Mouse (Mus musculus): ENCODE measurements at regions not wholly inside any gene's neighbourhood (a gene's known extent, or its start where the extent isn't known, plus 50 kb on each side); places are given as distances from the start of the nearest gene placed in this dataset.

GRCm38 (mm10) chr8:117991826-117992225 is 190.1 kb upstream of the Mphosph6 start:
- 66% methylated on average over 7 of the region's 7 CpGs for WGBS (ENCODE audit: insufficient replicate concordance)
- H3K4me2 ChIP-seq (ENCODE audit: low read depth), result no peak overlapping the region
- H3K36me3 ChIP-seq (replicated peaks; ENCODE audit: control insufficient read depth, insufficient read depth, low read depth), result no peaks in the 10 kb centered on the region

GRCm38 (mm10) chr8:117988781-117989180 is 187.0 kb upstream of the Mphosph6 start:
- DNase-seq (ENCODE audit: low read depth in 3 of 3, low spot score in 3 of 3) (no peak), ATAC-seq (ENCODE audit: insufficient read depth) (no peak)
- WGBS (ENCODE audit: insufficient replicate concordance), result 65% methylated on average over 5 of the region's 5 CpGs
- H3K36me3 ChIP-seq (replicated peaks; ENCODE audit: control insufficient read depth, insufficient read depth, low read depth), result no peaks in the 10 kb centered on the region
- H3K4me3 ChIP-seq (ENCODE audit: insufficient read depth in 1 of 2, low read depth in 2 of 2, low read length in 2 of 2), result no peak overlapping the region
- no peak for TF ChIP-seq CTCF (IDR thresholded peaks at IDR 0.05; ENCODE audit: low read depth)
- no peak for TF ChIP-seq EP300 (IDR thresholded peaks at IDR 0.05; ENCODE audit: low read depth)
- H3K4me2 ChIP-seq (ENCODE audit: low read depth), result no peak overlapping the region
- H3K27ac ChIP-seq, result no peak overlapping the region
- H3K9ac ChIP-seq (replicated peaks), result no peak overlapping the region
- no peaks in the 10 kb centered on the region for H3K27me3 ChIP-seq (ENCODE audit: control insufficient read depth, insufficient read depth, low read length)
- no peaks in the 10 kb centered on the region for H3K4me1 ChIP-seq (replicated peaks; ENCODE audit: control insufficient read depth in 2 of 2, insufficient read depth in 2 of 2, low read length in 1 of 2)
- no peaks in the 10 kb centered on the region for H3K9me3 ChIP-seq (ENCODE audit: control insufficient read depth, low read length)

More at GRCm38 (mm10) chr8:117991826-117992225, 190.1 kb upstream of the Mphosph6 start:
- TF ChIP-seq CTCF (IDR thresholded peaks at IDR 0.05; ENCODE audit: low read depth) (no peak), EP300 (IDR thresholded peaks at IDR 0.05; ENCODE audit: low read depth) (no peak)
- Histone ChIP-seq H3K9ac (replicated peaks) (no peak overlapping the region), H3K27ac (no peak overlapping the region), H3K4me1 (replicated peaks; ENCODE audit: control insufficient read depth in 2 of 2, insufficient read depth in 2 of 2, low read length in 1 of 2) (no peaks in the 10 kb centered on the region), H3K27me3 (ENCODE audit: control insufficient read depth, insufficient read depth, low read length) (no peaks in the 10 kb centered on the region), H3K4me3 (ENCODE audit: insufficient read depth in 1 of 2, low read depth in 2 of 2, low read length in 2 of 2) (no peak overlapping the region), H3K9me3 (ENCODE audit: control insufficient read depth, low read length) (no peaks in the 10 kb centered on the region)
- DNase-seq (ENCODE audit: low read depth in 3 of 3, low spot score in 3 of 3) (no peak), ATAC-seq (ENCODE audit: insufficient read depth) (no peak)

DNA sequence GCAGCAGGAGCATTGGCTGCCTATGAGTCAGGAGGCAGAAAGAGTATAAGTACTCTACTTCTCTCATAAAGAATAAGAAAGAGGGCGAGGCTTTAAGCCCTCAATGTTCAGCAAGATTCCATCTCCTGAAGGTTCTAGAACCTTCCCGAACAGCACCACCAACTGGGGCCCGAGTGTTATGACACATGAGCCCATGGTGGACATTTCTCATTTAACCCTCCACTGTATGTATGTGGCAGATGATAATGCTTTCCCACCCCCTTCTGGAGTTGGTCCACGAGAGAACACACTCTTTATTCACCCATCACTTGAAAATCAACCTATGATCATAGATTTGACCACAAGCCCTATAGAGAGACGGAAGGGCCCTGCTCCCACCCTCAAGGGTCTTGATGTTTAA is 166.6 kb upstream of the Mphosph6 start:
- H3K9me3 ChIP-seq (ENCODE audit: control insufficient read depth, low read length), result no peaks in the 10 kb centered on the region; the same call in 1 of the 2 replicates
- TF ChIP-seq EP300 (IDR thresholded peaks at IDR 0.05; ENCODE audit: low read depth) (no peak), CTCF (IDR thresholded peaks at IDR 0.05; ENCODE audit: low read depth) (no peak)
- no peak overlapping the region for H3K4me3 ChIP-seq (ENCODE audit: insufficient read depth in 1 of 2, low read depth in 2 of 2, low read length in 2 of 2)
- 59% methylated on average over 5 of the region's 5 CpGs for WGBS (ENCODE audit: insufficient replicate concordance)
- H3K4me2 ChIP-seq (ENCODE audit: low read depth), result no peak overlapping the region
- H3K9ac ChIP-seq (replicated peaks), result no peak overlapping the region
- H3K27ac ChIP-seq, result no peak overlapping the region
- DNase-seq (ENCODE audit: low read depth in 3 of 3, low spot score in 3 of 3) (no peak), ATAC-seq (ENCODE audit: insufficient read depth) (no peak)
- H3K27me3 ChIP-seq (ENCODE audit: control insufficient read depth, insufficient read depth, low read length), result no peaks in the 10 kb centered on the region
- H3K4me1 ChIP-seq (replicated peaks; ENCODE audit: control insufficient read depth in 2 of 2, insufficient read depth in 2 of 2, low read length in 1 of 2), result no peaks in the 10 kb centered on the region
- no peaks in the 10 kb centered on the region for H3K36me3 ChIP-seq (replicated peaks; ENCODE audit: control insufficient read depth, insufficient read depth, low read depth)

DNA sequence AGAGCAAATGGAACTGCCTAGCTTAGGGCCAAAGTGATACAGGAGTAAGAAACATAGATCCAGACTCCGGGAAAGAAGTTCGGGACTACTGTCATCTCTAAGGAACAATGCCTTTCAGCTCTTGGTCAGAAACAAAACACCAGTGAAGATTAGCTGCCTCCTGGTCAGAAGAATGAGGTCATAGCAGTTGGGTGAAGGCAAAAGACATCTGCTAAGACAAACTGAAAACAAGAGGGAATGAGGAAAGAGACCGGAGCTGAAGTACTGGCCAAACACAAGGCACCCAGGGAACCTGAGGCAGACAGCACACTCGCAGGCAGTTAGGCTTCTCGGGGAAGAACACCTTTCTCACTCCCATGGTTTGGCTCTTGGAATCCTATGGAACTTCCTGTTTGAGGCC is 164.8 kb upstream of the Mphosph6 start:
- Histone ChIP-seq H3K4me2 (ENCODE audit: low read depth) (no peak overlapping the region), H3K9ac (replicated peaks) (no peak overlapping the region), H3K9me3 (ENCODE audit: control insufficient read depth, low read length) (no peaks in the 10 kb centered on the region; the same call in 1 of the 2 replicates), H3K4me1 (replicated peaks; ENCODE audit: control insufficient read depth in 2 of 2, insufficient read depth in 2 of 2, low read length in 1 of 2) (no peaks in the 10 kb centered on the region), H3K27me3 (ENCODE audit: control insufficient read depth, insufficient read depth, low read length) (no peaks in the 10 kb centered on the region), H3K36me3 (replicated peaks; ENCODE audit: control insufficient read depth, insufficient read depth, low read depth) (no peaks in the 10 kb centered on the region), H3K4me3 (ENCODE audit: insufficient read depth in 1 of 2, low read depth in 2 of 2, low read length in 2 of 2) (no peak overlapping the region), H3K27ac (no peak overlapping the region)
- no peak for ATAC-seq (ENCODE audit: insufficient read depth)
- no peak for DNase-seq (ENCODE audit: low read depth in 3 of 3, low spot score in 3 of 3)
- 69% methylated on average over 5 of the region's 5 CpGs for WGBS (ENCODE audit: insufficient replicate concordance)
- no peak for TF ChIP-seq EP300 (IDR thresholded peaks at IDR 0.05; ENCODE audit: low read depth)

DNA sequence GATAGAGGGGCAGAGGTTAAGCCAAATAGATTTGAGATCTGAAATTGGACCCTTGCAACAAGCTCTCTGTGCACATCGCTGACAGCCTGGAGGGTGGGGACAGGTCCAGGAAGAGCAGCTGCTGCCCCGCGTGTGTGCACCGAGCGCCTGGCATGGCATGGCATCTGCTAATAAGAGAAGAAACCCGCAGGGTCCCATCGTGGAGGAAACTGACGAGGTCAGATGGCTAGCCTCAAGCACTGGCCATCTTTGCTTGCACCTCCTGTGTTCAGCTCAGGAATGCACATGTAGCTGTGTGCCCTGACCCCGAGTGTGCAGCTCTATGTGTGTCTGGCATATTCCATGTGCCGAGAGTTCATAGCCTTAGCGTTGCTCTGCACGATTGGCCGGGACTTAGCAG is 161.7 kb upstream of the Mphosph6 start:
- Histone ChIP-seq H3K4me1 (replicated peaks; ENCODE audit: control insufficient read depth in 2 of 2, insufficient read depth in 2 of 2, low read length in 1 of 2) (no peaks in the 10 kb centered on the region), H3K27me3 (ENCODE audit: control insufficient read depth, insufficient read depth, low read length) (no peaks in the 10 kb centered on the region), H3K36me3 (replicated peaks; ENCODE audit: control insufficient read depth, insufficient read depth, low read depth) (no peaks in the 10 kb centered on the region), H3K4me3 (ENCODE audit: insufficient read depth in 1 of 2, low read depth in 2 of 2, low read length in 2 of 2) (no peak overlapping the region), H3K9me3 (ENCODE audit: control insufficient read depth, low read length) (no peaks in the 10 kb centered on the region; the same call in 1 of the 2 replicates), H3K27ac (no peak overlapping the region), H3K4me2 (ENCODE audit: low read depth) (no peak overlapping the region), H3K9ac (replicated peaks) (no peak overlapping the region)
- ATAC-seq (ENCODE audit: insufficient read depth), result no peak
- TF ChIP-seq CTCF (IDR thresholded peaks at IDR 0.05; ENCODE audit: low read depth), result no peak
- no peak for TF ChIP-seq EP300 (IDR thresholded peaks at IDR 0.05; ENCODE audit: low read depth)
- 76% methylated on average over 13 of the region's 13 CpGs for WGBS (ENCODE audit: insufficient replicate concordance)
- no peak for DNase-seq (ENCODE audit: low read depth in 3 of 3, low spot score in 3 of 3)
